Mouse (Mus musculus) fibroblast of lung, adult 2 months (primary cell): ENCODE measurements around the gene Atxn1.

Experiments
- DNase-seq: peaks from one replicate; pipeline ENCODE4 v3.0.0-alpha.2; 2011; ENCODE audit warnings: low read depth

Atxn1 gene

DNA sequence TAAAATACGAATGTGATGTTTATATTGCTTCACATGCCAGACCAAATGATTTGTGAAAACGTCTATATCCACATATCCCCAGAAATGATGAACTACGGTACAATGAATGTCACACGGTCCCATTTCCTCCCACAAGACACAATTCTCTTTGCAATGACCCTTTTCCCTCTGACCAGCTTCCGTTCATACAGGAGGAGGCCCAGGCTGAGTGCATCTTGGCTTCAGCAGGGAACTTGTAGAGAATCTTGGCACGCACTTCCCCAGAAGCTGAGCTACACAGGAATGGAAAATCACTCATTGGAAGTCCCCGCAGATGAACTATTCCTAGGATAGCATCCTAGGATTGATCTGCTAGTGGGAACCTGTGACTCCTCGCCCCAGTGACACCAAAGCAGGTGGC is 243.2 kb downstream of the Atxn1 start:
- DNase-seq = no peak

GRCm38 (mm10) chr13:45718850-45719249 is 246.0 kb downstream of the Atxn1 start:
- peak; percentile 40 for DNase-seq

DNA sequence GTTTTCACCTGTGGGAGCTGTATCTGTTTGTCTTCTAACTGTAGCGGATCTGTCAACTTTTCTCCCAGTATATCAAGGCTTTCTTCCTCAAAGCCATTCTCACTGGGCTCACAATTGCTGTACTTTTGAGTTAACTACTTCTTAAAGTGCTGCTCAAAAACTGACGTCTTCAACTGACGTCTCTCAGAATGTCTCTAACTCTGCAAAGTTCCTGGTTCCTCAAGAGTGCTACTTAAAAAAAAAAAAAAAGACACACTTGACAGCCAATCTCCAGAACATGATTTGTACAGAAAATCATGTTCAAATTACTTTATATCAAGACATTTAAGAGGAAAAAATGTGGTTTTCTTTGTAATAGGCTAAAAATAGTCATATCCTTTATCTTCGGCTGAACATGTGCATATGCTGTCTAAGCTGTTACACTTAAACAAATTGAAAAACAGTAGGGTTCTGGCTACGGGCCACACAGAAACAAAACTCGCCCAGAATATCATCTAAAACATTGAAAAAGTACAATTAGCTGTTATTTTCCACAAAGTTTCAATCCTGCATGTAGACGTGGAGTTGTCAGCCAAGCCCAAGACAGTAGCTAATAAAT is 249.1 kb downstream of the Atxn1 start:
- DNase-seq = no peak

GRCm38 (mm10) chr13:45710041-45710440 is 254.8 kb downstream of the Atxn1 start:
- no peak for DNase-seq

- no peak for DNase-seq
Observed at GRCm38 (mm10) chr13:45709402-45709801, 255.4 kb downstream of the Atxn1 start.

- no peak for DNase-seq
Observed at GRCm38 (mm10) chr13:45701296-45701790, 263.5 kb downstream of the Atxn1 start.

DNA sequence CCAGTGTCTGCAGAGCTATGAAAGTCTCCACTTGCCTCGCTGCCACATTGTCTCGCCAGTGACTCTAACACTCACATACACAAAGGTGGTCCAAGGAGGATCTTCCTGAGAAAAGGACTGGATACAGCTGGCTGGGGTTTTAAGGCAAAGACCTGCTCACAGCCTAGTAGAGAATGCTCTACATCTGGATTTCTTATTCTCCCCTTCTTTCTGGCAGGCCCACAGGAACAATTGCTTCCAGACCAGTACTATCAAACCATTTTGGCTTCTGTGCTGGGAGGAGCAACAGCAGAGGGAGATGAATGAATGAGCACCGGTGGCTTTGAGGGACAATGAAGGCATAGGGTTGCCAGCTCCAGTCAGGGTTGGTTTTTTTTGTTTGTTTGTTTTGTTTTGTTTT is 265.8 kb downstream of the Atxn1 start:
- no peak for DNase-seq

- DNase-seq = no peak
Observed at GRCm38 (mm10) chr13:45696009-45696408, 268.8 kb downstream of the Atxn1 start.

GRCm38 (mm10) chr13:45694921-45695437 is 269.8 kb downstream of the Atxn1 start:
- no peak for DNase-seq

DNA sequence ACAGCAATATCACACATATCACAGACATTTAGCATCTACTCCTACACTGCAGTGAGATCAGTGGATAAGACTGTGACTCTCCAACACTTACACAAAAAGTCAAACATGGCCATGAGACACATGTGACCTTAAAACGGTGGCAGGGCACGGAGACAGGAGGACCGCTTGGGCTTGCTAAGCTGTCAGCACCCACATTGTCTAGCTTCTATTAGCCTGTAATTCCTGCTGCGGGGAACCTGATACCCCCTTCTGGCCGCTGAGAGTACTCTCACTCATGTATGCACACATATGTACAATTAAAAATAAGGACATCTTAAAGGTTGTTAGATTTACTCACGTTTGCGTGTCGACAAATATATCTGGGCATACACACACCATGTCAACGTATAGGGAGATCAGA is 270.9 kb downstream of the Atxn1 start:
- no peak for DNase-seq

DNA sequence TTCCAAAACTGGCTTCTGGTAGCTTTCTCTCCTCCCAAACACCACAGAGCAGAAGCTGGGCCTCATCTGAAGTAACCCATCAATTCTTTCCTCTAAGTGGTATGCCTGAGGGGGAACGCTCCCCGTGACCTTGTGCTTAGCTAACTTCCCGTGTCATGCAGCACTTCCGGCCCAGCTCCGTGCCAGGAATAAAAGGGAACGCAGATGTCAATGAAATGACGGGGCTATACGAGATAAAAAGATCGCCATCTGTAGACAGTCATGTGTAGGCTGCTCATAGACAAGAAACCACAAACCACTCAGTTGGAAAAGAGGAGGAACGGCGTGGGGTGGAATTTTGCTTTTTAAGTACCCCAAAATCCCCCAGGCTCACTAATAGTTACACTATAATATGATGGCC is 271.3 kb downstream of the Atxn1 start:
- no peak for DNase-seq

- no peak for DNase-seq
Observed at GRCm38 (mm10) chr13:45693126-45693525, 271.7 kb downstream of the Atxn1 start.

DNA sequence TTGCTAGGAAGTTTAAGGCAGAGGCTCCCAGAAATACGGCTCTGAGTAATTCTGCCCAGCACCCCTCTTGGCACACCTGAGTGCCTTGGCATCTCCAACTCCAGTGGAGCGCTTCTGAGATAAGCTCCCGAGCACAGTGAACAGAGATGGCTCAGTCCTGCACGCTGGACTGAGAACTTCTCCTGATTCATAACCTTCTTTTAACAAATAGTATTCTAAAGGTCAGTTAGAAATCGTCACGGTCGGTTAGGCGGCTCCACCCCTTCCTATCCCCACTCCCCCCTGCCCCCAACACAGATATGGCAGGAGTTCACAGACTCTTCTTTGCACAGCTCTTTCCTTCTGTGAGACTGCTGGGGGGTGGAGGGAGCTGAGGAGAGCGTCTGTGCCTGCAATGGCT is 272.4 kb downstream of the Atxn1 start:
- DNase-seq = no peak

DNA sequence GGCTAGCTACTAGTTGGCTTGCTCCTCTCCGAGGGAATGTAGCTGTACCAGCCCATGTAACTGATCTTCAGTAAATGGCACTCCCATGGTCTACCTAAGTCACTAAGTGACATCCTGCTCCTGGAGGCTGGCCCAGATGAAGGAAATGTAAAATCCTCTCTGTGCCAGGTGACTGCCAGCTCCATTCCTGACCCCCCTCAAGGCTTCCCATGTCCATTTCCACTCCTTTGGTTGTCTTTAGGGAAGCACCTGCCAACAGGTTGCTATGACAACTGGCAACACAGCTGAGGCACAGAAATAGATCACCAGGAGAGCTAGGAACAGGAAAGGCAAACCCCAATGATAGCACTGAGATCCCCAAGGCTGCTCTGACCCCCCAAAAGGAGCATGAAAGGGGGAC is 274.4 kb downstream of the Atxn1 start:
- DNase-seq = no peak

DNA sequence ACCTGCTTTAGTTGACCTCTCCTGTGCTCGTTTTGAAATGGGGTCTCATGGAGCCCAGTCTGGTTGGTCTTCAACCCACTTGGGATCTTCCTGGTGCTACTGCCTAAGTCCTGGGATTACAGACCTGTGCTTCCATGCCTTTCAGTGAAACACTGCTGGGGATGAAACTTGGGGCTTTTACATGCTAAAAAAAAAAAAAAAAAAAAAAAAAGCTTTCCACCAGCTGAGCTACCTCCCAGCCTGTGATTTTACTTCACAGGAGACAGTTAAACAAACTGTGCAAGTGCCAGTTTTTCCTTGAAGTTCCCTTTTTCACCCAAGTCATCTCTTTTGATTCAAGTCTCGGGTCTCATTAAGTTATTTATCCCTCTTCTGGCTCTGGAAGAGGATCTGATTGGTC is 275.9 kb downstream of the Atxn1 start:
- DNase-seq = no peak

- DNase-seq = no peak
Observed at GRCm38 (mm10) chr13:45687581-45687980, 277.2 kb downstream of the Atxn1 start.

- no peak for DNase-seq
Observed at GRCm38 (mm10) chr13:45686309-45686582, 278.6 kb downstream of the Atxn1 start.

GRCm38 (mm10) chr13:45685575-45686308 is 279.1 kb downstream of the Atxn1 start:
- no peak for DNase-seq

GRCm38 (mm10) chr13:45684891-45685311 is 279.9 kb downstream of the Atxn1 start:
- DNase-seq = no peak

- no peak for DNase-seq
Observed at GRCm38 (mm10) chr13:45683991-45684390, 280.8 kb downstream of the Atxn1 start.

DNA sequence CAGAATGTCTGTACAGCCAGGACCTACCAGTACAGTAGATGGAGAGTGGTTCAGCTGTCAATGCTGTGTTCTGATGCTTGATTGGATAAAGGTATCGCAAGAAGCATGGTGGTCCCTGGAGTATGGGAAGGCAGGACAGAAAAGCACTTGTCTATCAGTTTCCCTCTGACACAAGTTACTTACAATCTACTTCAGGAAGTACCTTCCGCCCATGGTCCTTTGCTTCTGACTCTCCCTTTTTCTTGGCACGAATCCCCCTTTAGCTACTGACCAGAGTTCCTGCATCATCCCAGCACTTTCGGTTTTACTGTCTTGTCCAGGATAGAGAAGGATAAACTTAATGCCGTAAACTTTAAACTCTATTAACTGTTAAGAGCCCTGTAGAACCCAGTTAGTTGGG is 283.6 kb downstream of the Atxn1 start:
- DNase-seq = no peak

DNA sequence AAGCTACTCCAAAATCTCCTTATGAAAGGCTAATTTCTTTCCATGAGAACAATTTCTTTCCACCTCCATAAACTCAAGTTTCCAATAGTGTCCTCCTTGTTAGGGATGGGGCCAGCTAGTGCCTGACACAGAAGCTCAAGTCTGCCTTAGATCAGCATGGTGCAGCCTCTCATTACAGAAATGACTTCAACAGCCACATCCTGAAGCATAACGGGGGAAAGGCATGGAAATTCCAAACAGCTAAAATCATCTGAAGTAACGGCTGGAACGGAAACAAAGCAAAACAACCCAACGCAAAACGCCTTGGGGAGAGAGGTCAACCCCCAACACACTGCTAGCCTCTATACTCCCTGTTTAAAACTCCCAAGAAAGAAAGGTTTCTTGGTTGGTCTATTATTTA is 284.2 kb downstream of the Atxn1 start:
- no peak for DNase-seq

- no peak for DNase-seq
Observed at GRCm38 (mm10) chr13:45679096-45679495, 285.7 kb downstream of the Atxn1 start.

DNA sequence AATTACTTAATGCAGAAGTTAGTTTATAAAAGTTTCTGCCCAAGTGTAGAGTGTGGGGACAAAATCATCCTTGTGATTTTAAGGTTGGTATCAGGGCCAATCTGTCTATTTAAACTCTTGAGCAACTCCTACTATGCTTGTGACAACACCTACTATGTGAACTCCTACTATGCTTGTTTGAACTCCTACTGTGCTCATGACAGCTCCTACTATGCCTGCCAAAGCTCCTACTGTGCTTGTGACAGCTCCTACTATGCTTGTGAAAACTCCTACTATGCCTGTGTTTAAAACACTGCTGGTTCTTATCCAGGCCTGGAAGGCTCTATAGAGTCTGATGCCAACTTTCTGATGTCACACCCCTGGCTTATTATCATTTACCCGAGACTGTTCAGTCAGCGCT is 292.2 kb downstream of the Atxn1 start:
- DNase-seq = no peak
